Mouse (Mus musculus) naive thymus-derived CD4-positive, alpha-beta T cell, adult 2 months (primary cell): ENCODE results near the gene Zdhhc19.

Experiments used
- DNase-seq: peaks from one replicate; pipeline ENCODE4 v3.0.0-alpha.2; 2011; ENCODE audit warnings: low read depth

Zdhhc19 gene

GRCm38 (mm10) chr16:32516006-32516962, 20.2 kb downstream of the Zdhhc19 start:
- peak; percentile 58 for DNase-seq

GRCm38 (mm10) chr16:32517785-32518481, 21.9 kb downstream of the Zdhhc19 start:
- DNase-seq = no peak

- DNase-seq = no peak
Observed at GRCm38 (mm10) chr16:32519656-32520371, 23.7 kb downstream of the Zdhhc19 start.

GRCm38 (mm10) chr16:32520372-32520748, 24.3 kb downstream of the Zdhhc19 start:
- DNase-seq = peak; percentile 65

GRCm38 (mm10) chr16:32522578-32523194, 26.6 kb downstream of the Zdhhc19 start:
- no peak for DNase-seq

GRCm38 (mm10) chr16:32523462-32524243, 27.6 kb downstream of the Zdhhc19 start:
- DNase-seq = no peak

GRCm38 (mm10) chr16:32524244-32524615, 28.2 kb downstream of the Zdhhc19 start:
- DNase-seq = no peak

GRCm38 (mm10) chr16:32526906-32527305, 30.8 kb downstream of the Zdhhc19 start:
- DNase-seq = no peak

- DNase-seq = no peak
Observed at GRCm38 (mm10) chr16:32532878-32533826, 37.1 kb downstream of the Zdhhc19 start.

GRCm38 (mm10) chr16:32535157-32535751, 39.2 kb downstream of the Zdhhc19 start:
- DNase-seq = no peak

GRCm38 (mm10) chr16:32537867-32538660, 42.0 kb downstream of the Zdhhc19 start:
- no peak for DNase-seq

- no peak for DNase-seq
Observed at GRCm38 (mm10) chr16:32538761-32539255, 42.7 kb downstream of the Zdhhc19 start.

- DNase-seq = no peak
Observed at GRCm38 (mm10) chr16:32541338-32542179, 45.5 kb downstream of the Zdhhc19 start.

GRCm38 (mm10) chr16:32543422-32543821, 47.4 kb downstream of the Zdhhc19 start:
- DNase-seq = no peak

GRCm38 (mm10) chr16:32547156-32548068, 51.3 kb downstream of the Zdhhc19 start:
- no peak for DNase-seq

- DNase-seq = no peak
Observed at GRCm38 (mm10) chr16:32550084-32550483, 54.0 kb downstream of the Zdhhc19 start.

GRCm38 (mm10) chr16:32550487-32550886, 54.4 kb downstream of the Zdhhc19 start:
- no peak for DNase-seq
